Mouse (Mus musculus): ENCODE measurements around the gene Ttll11. TPM values are rescaled to one million over a fixed set of nuclear protein-coding genes. Genes with fewer than 3 reads are reported as not detected.

Gene Ttll11
- total RNA-seq (2015; ENCODE audit: low replicate concordance) (not detected in 2 replicates), total RNA-seq (2017; ENCODE audit: low replicate concordance) (not detected in 2 replicates)

DNA sequence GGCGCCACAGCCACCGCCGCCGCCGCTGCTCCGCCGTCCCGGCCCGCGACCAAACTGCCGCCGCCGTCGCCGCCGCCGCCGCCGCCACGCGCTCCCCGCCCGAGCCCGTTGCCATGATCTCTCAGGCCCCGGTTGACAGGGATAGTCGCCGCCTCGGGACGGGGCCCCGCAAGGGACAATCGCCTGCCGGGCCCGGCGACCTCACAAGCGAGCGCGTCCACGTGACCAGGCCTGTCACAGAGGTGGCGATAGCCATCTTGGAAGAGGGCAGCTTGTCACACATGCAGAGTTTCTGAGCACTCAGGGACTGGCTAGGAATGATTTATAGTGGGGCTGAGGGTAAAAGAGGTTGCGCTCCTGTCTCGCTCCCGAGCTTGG, at the start of gene Ttll11:
Ttll11 (minus strand) TSS at position 270 of the 378 bp plus-strand sequence.
- ATAC-seq (replicated peaks; ENCODE audit: low FRiP score, poor library complexity, severe bottlenecking): peak; percentile 68

- ATAC-seq (replicated peaks; ENCODE audit: low FRiP score, poor library complexity, severe bottlenecking): no peak
Measured at GRCm38 (mm10) chr2:36023291-36023690, 43.6 kb upstream of the Ttll11 start.

DNA sequence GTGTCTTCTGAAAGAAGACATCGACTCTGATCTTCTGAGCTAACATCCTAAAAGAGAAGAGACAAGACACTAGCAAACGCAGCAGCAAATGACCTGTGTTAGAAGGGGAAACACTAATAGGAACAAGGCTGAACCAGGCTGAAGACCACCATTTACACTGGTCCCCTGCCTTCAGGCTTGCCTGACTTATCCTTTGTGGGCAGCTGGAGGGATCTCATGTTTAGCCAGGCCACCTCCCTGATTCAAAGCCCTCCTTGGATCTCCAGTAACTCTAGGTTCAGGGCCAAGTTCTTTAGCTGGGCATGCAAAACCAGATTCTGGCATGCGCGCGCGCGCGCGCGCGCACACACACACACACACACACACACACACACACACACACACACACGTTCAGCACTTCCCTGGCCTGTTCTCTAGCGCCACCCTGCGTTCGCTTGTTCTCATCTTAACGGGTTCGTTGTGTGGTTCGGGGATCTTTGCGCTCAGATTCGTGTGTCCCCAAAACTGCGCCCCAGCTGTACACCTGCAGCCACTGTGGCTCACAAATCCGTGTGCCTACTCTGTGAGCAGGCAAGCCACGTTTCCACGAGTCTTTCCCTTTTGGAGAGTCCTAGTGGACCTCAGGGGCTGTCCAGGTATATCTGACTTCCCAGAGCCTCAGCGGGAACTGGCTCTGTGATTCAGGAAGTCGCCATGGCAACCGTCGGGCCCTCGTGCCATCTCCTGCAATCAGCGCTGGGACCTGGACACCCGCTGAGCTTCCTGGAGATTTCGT, 41.9 kb upstream of the Ttll11 start:
- ATAC-seq (replicated peaks; ENCODE audit: low FRiP score, poor library complexity, severe bottlenecking): no peak

- no peak for ATAC-seq (replicated peaks; ENCODE audit: low FRiP score, poor library complexity, severe bottlenecking)
Measured at GRCm38 (mm10) chr2:36013010-36013409, 33.3 kb upstream of the Ttll11 start.

DNA sequence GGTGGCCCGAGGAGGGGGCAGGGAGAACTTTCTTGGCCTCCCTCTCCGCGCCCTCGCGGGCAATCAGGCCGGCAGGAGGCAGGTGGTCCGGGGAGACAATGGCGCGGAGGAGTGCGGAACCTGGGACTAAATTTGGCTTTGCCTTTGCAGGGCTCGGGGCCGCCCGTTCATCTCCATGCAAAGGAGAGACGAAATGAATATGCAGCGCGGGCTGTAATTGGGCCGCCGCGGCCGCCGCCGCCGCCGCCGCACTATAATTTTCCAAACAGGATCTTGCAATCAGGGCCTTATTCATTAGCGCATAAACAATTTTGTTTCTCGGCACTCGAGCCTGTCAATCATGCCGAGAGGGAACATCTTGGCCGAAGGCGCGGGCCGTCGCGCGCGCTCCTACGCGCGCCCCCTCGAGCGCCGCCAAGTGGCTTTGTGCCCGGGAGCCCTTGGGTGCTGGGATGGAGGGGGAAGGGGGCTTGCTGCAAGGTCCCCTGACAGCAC, 31.7 kb upstream of the Ttll11 start:
- no peak for ATAC-seq (replicated peaks; ENCODE audit: low FRiP score, poor library complexity, severe bottlenecking)

DNA sequence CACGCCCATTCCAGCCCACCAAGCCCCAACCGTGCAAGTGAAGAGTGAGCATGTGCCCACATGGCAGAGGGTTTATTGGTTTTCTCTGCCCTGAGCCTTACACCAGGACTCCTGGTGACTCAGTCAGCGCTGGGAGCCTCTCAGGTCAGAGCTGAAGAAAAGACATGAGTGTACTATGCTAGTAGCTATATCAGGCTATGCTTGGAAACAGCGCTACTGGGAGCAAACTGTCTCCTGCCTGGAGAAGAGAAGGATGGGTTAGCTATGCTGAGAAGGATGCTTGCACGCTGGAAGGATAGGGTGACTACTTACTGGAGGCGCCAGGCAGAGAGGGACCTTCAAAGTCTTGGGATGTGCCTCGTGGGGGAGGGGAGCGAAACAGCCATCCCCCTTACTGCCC, 30.9 kb upstream of the Ttll11 start:
- no peak for ATAC-seq (replicated peaks; ENCODE audit: low FRiP score, poor library complexity, severe bottlenecking)

- no peak for ATAC-seq (replicated peaks; ENCODE audit: low FRiP score, poor library complexity, severe bottlenecking)
Measured at GRCm38 (mm10) chr2:36009386-36009785, 29.7 kb upstream of the Ttll11 start.

GRCm38 (mm10) chr2:36008071-36008470, 28.4 kb upstream of the Ttll11 start:
- peak; percentile 72 for ATAC-seq (replicated peaks; ENCODE audit: low FRiP score, poor library complexity, severe bottlenecking)

- no peak for ATAC-seq (replicated peaks; ENCODE audit: low FRiP score, poor library complexity, severe bottlenecking)
Measured at GRCm38 (mm10) chr2:36002188-36002587, 22.5 kb upstream of the Ttll11 start.

GRCm38 (mm10) chr2:36000390-36000789, 20.7 kb upstream of the Ttll11 start:
- ATAC-seq (replicated peaks; ENCODE audit: low FRiP score, poor library complexity, severe bottlenecking): no peak

GRCm38 (mm10) chr2:35999212-35999611, 19.5 kb upstream of the Ttll11 start:
- ATAC-seq (replicated peaks; ENCODE audit: low FRiP score, poor library complexity, severe bottlenecking): no peak

DNA sequence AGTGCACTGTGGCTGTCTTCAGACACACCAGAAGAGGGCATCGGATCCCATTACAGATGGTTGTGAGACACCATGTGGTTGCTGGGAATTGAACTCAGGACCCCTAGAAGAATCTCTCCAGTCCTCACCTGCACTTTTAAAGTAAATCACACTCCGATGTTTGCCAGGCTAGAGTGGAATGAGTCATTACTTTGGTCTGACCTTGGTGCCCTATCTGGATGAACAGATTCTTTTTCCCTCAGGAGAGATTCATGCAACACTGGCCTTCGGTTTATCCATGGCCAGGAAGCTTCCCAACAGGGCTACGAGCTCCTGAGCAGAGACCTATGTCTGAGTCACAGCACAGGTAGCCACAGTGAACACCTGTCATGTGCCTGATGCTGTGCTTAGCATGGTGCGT, 18.7 kb upstream of the Ttll11 start:
- no peak for ATAC-seq (replicated peaks; ENCODE audit: low FRiP score, poor library complexity, severe bottlenecking)

- ATAC-seq (replicated peaks; ENCODE audit: low FRiP score, poor library complexity, severe bottlenecking): no peak
Measured at GRCm38 (mm10) chr2:35996753-35997152, 17.0 kb upstream of the Ttll11 start.

- ATAC-seq (replicated peaks; ENCODE audit: low FRiP score, poor library complexity, severe bottlenecking): no peak
Measured at GRCm38 (mm10) chr2:35994303-35994702, 14.6 kb upstream of the Ttll11 start.

- no peak for ATAC-seq (replicated peaks; ENCODE audit: low FRiP score, poor library complexity, severe bottlenecking)
Measured at GRCm38 (mm10) chr2:35993481-35993880, 13.8 kb upstream of the Ttll11 start.

DNA sequence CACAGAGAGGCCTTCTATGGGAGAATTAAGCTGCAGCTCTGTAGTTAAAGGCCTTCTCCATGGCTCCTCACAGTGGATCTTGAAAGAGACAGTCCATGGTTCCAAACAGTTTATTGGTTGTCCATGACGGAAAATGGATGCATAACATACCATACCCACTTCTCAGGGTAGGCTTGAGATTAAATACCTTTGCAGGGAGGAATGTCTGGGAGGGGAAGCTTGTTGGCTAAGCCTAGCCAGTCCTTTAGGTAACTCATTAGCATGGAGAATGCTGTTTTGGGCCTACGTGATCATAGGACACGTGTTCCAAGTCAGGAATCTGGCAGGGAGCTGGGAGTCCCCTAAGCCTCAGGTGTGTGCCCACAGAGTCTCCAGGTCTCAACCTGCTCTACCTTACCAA, 12.5 kb upstream of the Ttll11 start:
- ATAC-seq (replicated peaks; ENCODE audit: low FRiP score, poor library complexity, severe bottlenecking): no peak

- no peak; the same call in 1 of the 2 replicates for ATAC-seq (replicated peaks; ENCODE audit: low FRiP score, poor library complexity, severe bottlenecking)
Measured at GRCm38 (mm10) chr2:35983869-35984268, 4.2 kb upstream of the Ttll11 start.

GRCm38 (mm10) chr2:35981872-35982271, 2.2 kb upstream of the Ttll11 start:
- ATAC-seq (replicated peaks; ENCODE audit: low FRiP score, poor library complexity, severe bottlenecking): no peak

DNA sequence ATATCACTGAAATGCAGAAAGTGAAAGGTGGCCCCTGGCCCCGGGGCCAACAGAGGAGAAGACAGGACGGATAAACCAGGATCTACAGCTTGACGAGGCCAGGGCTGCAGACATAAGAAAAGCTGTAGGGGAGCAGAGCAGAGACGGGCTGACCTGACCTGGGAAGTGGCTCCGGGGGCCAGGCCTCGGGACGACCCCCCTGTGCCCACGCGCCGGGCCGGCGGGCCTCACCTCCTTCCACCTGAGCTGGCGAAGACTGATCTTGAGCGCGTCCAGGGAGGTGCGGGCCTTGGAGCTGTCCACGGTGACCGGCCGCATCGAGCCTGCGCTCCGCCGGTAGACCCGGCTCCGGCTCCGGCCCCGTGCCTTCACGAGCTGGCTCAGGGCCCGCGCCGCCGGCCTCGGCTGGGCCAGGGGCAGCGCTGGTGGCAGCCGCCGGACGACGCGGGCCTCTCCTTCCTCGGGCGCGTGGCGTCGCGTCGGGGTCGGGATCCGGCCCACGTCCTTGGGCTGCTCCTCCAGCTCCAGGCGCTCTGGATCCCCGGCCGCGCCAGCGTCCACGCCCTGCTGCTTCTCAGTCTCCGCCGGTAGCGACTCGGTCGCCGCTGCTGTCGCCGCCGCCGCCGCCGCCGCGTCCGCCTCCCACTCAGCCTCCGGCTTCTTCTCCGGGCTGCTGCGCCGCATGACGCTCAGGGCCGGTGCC, 621 bp downstream of the Ttll11 start:
- ATAC-seq (replicated peaks; ENCODE audit: low FRiP score, poor library complexity, severe bottlenecking): no peak

- ATAC-seq (replicated peaks; ENCODE audit: low FRiP score, poor library complexity, severe bottlenecking): no peak
Measured at GRCm38 (mm10) chr2:35978276-35978933, 1.3 kb downstream of the Ttll11 start.

GRCm38 (mm10) chr2:35977749-35978148, 2.0 kb downstream of the Ttll11 start:
- ATAC-seq (replicated peaks; ENCODE audit: low FRiP score, poor library complexity, severe bottlenecking): no peak
